Mouse (Mus musculus): ENCODE data around the gene Ndufaf8. TPM values are rescaled to one million over a fixed set of nuclear protein-coding genes. Genes with fewer than 3 reads are reported as not detected.

Ndufaf8 gene
- polyA plus RNA-seq, 1 experiment from 2014 or later: 64.7 TPM

GRCm38 (mm10) chr11:120137625-120138004, 38.9 kb downstream of the Ndufaf8 start:
- peaks cover 35% of the 10 kb centered on the region for H3K4me1 ChIP-seq (replicated peaks; ENCODE audit: control insufficient read depth, insufficient read depth, low read length)
- 35% methylated on average over 5 of the region's 5 CpGs for WGBS
- ATAC-seq (ENCODE audit: low read depth): peak; percentile 17; the same call in 1 of the 2 replicates

GRCm38 (mm10) chr11:120139309-120139731, 40.6 kb downstream of the Ndufaf8 start:
- Histone ChIP-seq H3K27ac (ENCODE audit: low read length) (no peak overlapping the region), H3K4me3 (ENCODE audit: low read length) (no peak overlapping the region), H3K27me3 (ENCODE audit: control insufficient read depth, insufficient read depth, low read depth, low read length) (no peaks in the 10 kb centered on the region), H3K4me1 (replicated peaks; ENCODE audit: control insufficient read depth, insufficient read depth, low read length) (peaks cover 43% of the 10 kb centered on the region), H3K36me3 (ENCODE audit: control insufficient read depth, insufficient read depth, low read length) (peaks cover 10% of the 10 kb centered on the region; the same call in 1 of the 2 replicates), H3K9ac (ENCODE audit: low read length) (no peak overlapping the region), H3K4me2 (ENCODE audit: low read depth, low read length) (no peak overlapping the region), H3K9me3 (ENCODE audit: control insufficient read depth, low read length) (no peaks in the 10 kb centered on the region)
- ATAC-seq (ENCODE audit: low read depth): no peak
- WGBS: 70% methylated on average over 10 of the region's 10 CpGs

More at GRCm38 (mm10) chr11:120137625-120138004, 38.9 kb downstream of the Ndufaf8 start:
- H3K27me3 ChIP-seq (ENCODE audit: control insufficient read depth, insufficient read depth, low read depth, low read length): no peaks in the 10 kb centered on the region
- H3K4me2 ChIP-seq (ENCODE audit: low read depth, low read length): no peak overlapping the region
- H3K4me3 ChIP-seq (ENCODE audit: low read length): no peak overlapping the region
- H3K9me3 ChIP-seq (ENCODE audit: control insufficient read depth, low read length): no peaks in the 10 kb centered on the region
- peak overlapping the region; percentile 83 for H3K27ac ChIP-seq (ENCODE audit: low read length)
- peaks cover 13% of the 10 kb centered on the region for H3K36me3 ChIP-seq (ENCODE audit: control insufficient read depth, insufficient read depth, low read length)
- peak overlapping the region; percentile 27; the same call in 1 of the 2 replicates for H3K9ac ChIP-seq (ENCODE audit: low read length)

GRCm38 (mm10) chr11:120140255-120140654, 41.5 kb downstream of the Ndufaf8 start:
- peaks cover 36% of the 10 kb centered on the region for H3K4me1 ChIP-seq (replicated peaks; ENCODE audit: control insufficient read depth, insufficient read depth, low read length)
- WGBS: 63% methylated on average over 6 of the region's 6 CpGs

GRCm38 (mm10) chr11:120142601-120143051, 43.9 kb downstream of the Ndufaf8 start:
- Histone ChIP-seq H3K4me1 (replicated peaks; ENCODE audit: control insufficient read depth, insufficient read depth, low read length) (peaks cover 17% of the 10 kb centered on the region), H3K27ac (ENCODE audit: low read length) (peak overlapping the region; percentile 76), H3K36me3 (ENCODE audit: control insufficient read depth, insufficient read depth, low read length) (peaks cover 5% of the 10 kb centered on the region; the same call in 1 of the 2 replicates), H3K4me2 (ENCODE audit: low read depth, low read length) (no peak overlapping the region), H3K9ac (ENCODE audit: low read length) (no peak overlapping the region), H3K4me3 (ENCODE audit: low read length) (no peak overlapping the region), H3K9me3 (ENCODE audit: control insufficient read depth, low read length) (no peaks in the 10 kb centered on the region), H3K27me3 (ENCODE audit: control insufficient read depth, insufficient read depth, low read depth, low read length) (no peaks in the 10 kb centered on the region)
- 63% methylated on average over 3 of the region's 3 CpGs for WGBS
- peak; percentile 87 for ATAC-seq (ENCODE audit: low read depth)

More at GRCm38 (mm10) chr11:120140255-120140654, 41.5 kb downstream of the Ndufaf8 start:
- Histone ChIP-seq H3K4me2 (ENCODE audit: low read depth, low read length) (no peak overlapping the region), H3K9ac (ENCODE audit: low read length) (no peak overlapping the region; the same call in 1 of the 2 replicates), H3K9me3 (ENCODE audit: control insufficient read depth, low read length) (no peaks in the 10 kb centered on the region), H3K4me3 (ENCODE audit: low read length) (no peak overlapping the region), H3K27me3 (ENCODE audit: control insufficient read depth, insufficient read depth, low read depth, low read length) (no peaks in the 10 kb centered on the region), H3K27ac (ENCODE audit: low read length) (no peak overlapping the region), H3K36me3 (ENCODE audit: control insufficient read depth, insufficient read depth, low read length) (0 out of 2 replicates have a peak, but pooled peaks cover 5% of the 10 kb centered on the region)
- ATAC-seq (ENCODE audit: low read depth): no peak; the same call in 1 of the 2 replicates

GRCm38 (mm10) chr11:120143708-120144497, 45.2 kb downstream of the Ndufaf8 start:
- H3K27me3 ChIP-seq (ENCODE audit: control insufficient read depth, insufficient read depth, low read depth, low read length): no peaks in the 10 kb centered on the region
- 0 out of 2 replicates have a peak, but pooled peaks have one; percentile 6 for ATAC-seq (ENCODE audit: low read depth)
- H3K36me3 ChIP-seq (ENCODE audit: control insufficient read depth, insufficient read depth, low read length): peaks cover 2% of the 10 kb centered on the region; the same call in 1 of the 2 replicates
- peaks cover 16% of the 10 kb centered on the region for H3K4me1 ChIP-seq (replicated peaks; ENCODE audit: control insufficient read depth, insufficient read depth, low read length)
- 61% methylated on average over 13 of the region's 13 CpGs for WGBS
- no peak overlapping the region for H3K4me2 ChIP-seq (ENCODE audit: low read depth, low read length)
- no peak overlapping the region for H3K9ac ChIP-seq (ENCODE audit: low read length)
- H3K27ac ChIP-seq (ENCODE audit: low read length): no peak overlapping the region
- no peaks in the 10 kb centered on the region for H3K9me3 ChIP-seq (ENCODE audit: control insufficient read depth, low read length)
- no peak overlapping the region for H3K4me3 ChIP-seq (ENCODE audit: low read length)

- H3K4me1 ChIP-seq (replicated peaks; ENCODE audit: control insufficient read depth, insufficient read depth, low read length): peaks cover 14% of the 10 kb centered on the region
- no peaks in the 10 kb centered on the region; the same call in 1 of the 2 replicates for H3K36me3 ChIP-seq (ENCODE audit: control insufficient read depth, insufficient read depth, low read length)
- no peak for ATAC-seq (ENCODE audit: low read depth)
- no peaks in the 10 kb centered on the region for H3K27me3 ChIP-seq (ENCODE audit: control insufficient read depth, insufficient read depth, low read depth, low read length)
- H3K4me2 ChIP-seq (ENCODE audit: low read depth, low read length): no peak overlapping the region
- no peak overlapping the region for H3K27ac ChIP-seq (ENCODE audit: low read length)
- WGBS: 83% methylated on average over 8 of the region's 8 CpGs
- H3K9me3 ChIP-seq (ENCODE audit: control insufficient read depth, low read length): no peaks in the 10 kb centered on the region
- no peak overlapping the region for H3K4me3 ChIP-seq (ENCODE audit: low read length)
- no peak overlapping the region for H3K9ac ChIP-seq (ENCODE audit: low read length)
Measured at GRCm38 (mm10) chr11:120148201-120148855, 49.6 kb downstream of the Ndufaf8 start.

GRCm38 (mm10) chr11:120149510-120150200, 50.9 kb downstream of the Ndufaf8 start:
- no peaks in the 10 kb centered on the region for H3K27me3 ChIP-seq (ENCODE audit: control insufficient read depth, insufficient read depth, low read depth, low read length)
- H3K9me3 ChIP-seq (ENCODE audit: control insufficient read depth, low read length): no peaks in the 10 kb centered on the region
- H3K36me3 ChIP-seq (ENCODE audit: control insufficient read depth, insufficient read depth, low read length): no peaks in the 10 kb centered on the region; the same call in 1 of the 2 replicates
- peak overlapping the region; percentile 89 for H3K9ac ChIP-seq (ENCODE audit: low read length)
- peak overlapping the region; percentile 96 for H3K4me3 ChIP-seq (ENCODE audit: low read length)
- peak overlapping the region; percentile 89 for H3K4me2 ChIP-seq (ENCODE audit: low read depth, low read length)
- ATAC-seq (ENCODE audit: low read depth): no peak
- peaks cover 6% of the 10 kb centered on the region for H3K4me1 ChIP-seq (replicated peaks; ENCODE audit: control insufficient read depth, insufficient read depth, low read length)
- WGBS: 26% methylated on average over 6 of the region's 6 CpGs
- no peak overlapping the region for H3K27ac ChIP-seq (ENCODE audit: low read length)
